Mouse (Mus musculus) embryonic fibroblast, embryonic 13.5 days (primary cell): ENCODE data around the gene Bach2. TPM values are rescaled to one million over a fixed set of nuclear protein-coding genes. Genes with fewer than 3 reads are reported as not detected.

Experiments
- H3K27ac ChIP-seq: 2 replicates; pipeline ENCODE4 v1.5.1; 2012; ENCODE audit warnings: low read length, control low read depth, inconsistent platforms; ENCODE audit not compliant: insufficient read depth
- H3K4me1 ChIP-seq: 2 replicates; pipeline ENCODE4 v1.6.1; 2011; ENCODE audit warnings: low read length; ENCODE audit not compliant: control insufficient read depth, insufficient read depth
- H3K4me3 ChIP-seq: 2 replicates; pipeline ENCODE4 v1.5.1; 2011; ENCODE audit warnings: mild to moderate bottlenecking, control low read depth, low read length; ENCODE audit not compliant: insufficient read depth
- CTCF ChIP-seq: IDR thresholded peaks from 2 replicates; pipeline ENCODE4 v1.5.1; 2011; ENCODE audit warnings: mild to moderate bottlenecking, control low read depth, low read length, moderate library complexity, borderline replicate concordance; ENCODE audit not compliant: insufficient read depth
- POLR2A ChIP-seq: IDR thresholded peaks from 2 replicates; pipeline ENCODE4 v1.6.1; 2011; ENCODE audit warnings: low read depth, mild to moderate bottlenecking, control low read depth, low read length, moderate library complexity
- polyA plus RNA-seq: library from polyadenylated mRNA; stranded (reverse); fragments of >200 nt; gene quantifications from 2 replicates; pipeline ENCODE4 v1.2.4, GENCODE M21; 2011; ENCODE audit warnings: low read depth; ENCODE audit not compliant: missing spikeins, insufficient read length

The Bach2 gene
- polyA plus RNA-seq, 1 experiment = 6.7 TPM

- Histone ChIP-seq H3K27ac (no peak overlapping the region), H3K4me3 (no peak overlapping the region), H3K4me1 (peaks cover 4% of the 10 kb centered on the region; the same call in 1 of the 2 replicates)
- TF ChIP-seq POLR2A (no peak), CTCF (no peak)
Observed at GRCm38 (mm10) chr4:32428738-32429137, 190.1 kb downstream of the Bach2 start.

DNA sequence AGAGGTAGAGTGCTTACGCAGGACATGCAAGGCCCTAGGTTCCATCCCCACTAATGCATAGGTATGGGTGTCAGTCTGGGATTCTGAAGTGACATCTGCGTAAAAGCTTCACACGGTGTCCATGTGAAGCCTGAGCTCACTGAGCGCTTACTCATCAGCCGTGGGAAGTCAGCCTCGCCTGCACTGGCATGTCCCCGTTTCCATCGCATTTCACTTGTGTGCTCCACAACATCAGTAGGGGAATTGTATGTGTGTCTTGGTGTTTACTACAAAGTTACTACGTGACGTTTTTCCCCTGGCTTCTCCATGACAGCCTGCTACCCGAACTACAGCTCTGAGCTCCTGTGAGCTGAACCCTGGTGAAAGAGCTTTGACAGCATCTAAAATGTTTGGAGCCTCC, 191.5 kb downstream of the Bach2 start:
- TF ChIP-seq CTCF = no peak
- Histone ChIP-seq H3K27ac (no peak overlapping the region), H3K4me1 (peaks cover 4% of the 10 kb centered on the region; the same call in 1 of the 2 replicates), H3K4me3 (no peak overlapping the region)

- Histone ChIP-seq H3K4me3 (no peak overlapping the region), H3K4me1 (peaks cover 4% of the 10 kb centered on the region; the same call in 1 of the 2 replicates), H3K27ac (no peak overlapping the region)
- TF ChIP-seq CTCF = no peak
- TF ChIP-seq POLR2A = no peak
Observed at GRCm38 (mm10) chr4:32430981-32431380, 192.4 kb downstream of the Bach2 start.

GRCm38 (mm10) chr4:32432271-32432781, 193.7 kb downstream of the Bach2 start:
- Histone ChIP-seq H3K4me1 (peaks cover 4% of the 10 kb centered on the region; the same call in 1 of the 2 replicates), H3K4me3 (no peak overlapping the region), H3K27ac (no peak overlapping the region)
- TF ChIP-seq POLR2A = no peak
- TF ChIP-seq CTCF = no peak

DNA sequence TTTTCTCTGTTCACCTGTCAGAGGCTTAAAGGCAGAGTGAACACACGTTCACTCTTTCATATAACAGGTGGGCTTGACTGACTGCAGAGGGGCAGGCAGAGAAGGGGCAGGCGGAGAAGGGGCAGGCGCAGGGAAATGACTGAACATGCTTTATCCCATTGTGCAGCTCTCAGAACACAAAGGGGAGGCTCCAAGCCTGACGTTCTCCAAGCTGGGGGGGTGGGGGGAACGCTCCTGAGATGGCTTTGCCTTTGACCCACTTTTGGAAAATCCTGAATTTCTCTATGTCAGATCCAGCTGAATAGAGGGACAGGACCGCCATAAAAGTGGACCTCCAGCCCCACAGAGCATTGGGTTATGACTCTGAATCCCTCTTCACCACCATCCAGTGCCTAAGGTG, 194.3 kb downstream of the Bach2 start:
- no peak overlapping the region for H3K27ac ChIP-seq
- H3K4me3 ChIP-seq = no peak overlapping the region
- no peak for TF ChIP-seq CTCF
- TF ChIP-seq POLR2A = no peak
- peaks cover 4% of the 10 kb centered on the region; the same call in 1 of the 2 replicates for H3K4me1 ChIP-seq

DNA sequence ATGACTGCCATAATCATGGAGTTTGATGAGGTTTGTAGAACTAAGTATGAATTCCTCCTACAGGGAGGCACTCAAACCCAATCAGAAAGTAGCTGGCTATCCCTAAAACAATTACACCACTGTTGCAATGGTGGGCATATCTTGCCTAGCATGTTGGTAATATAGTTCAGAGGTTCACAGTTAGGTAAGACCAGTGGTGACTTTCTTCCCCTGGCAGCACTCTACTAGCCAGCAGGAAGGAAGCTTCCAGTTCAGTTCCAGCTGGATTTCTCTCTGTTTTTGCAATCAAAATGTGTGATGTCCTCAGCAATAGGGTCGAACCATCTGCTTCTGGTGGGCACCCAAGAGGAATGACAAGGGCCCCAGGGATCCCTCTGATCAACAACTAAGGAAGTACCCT, 196.0 kb downstream of the Bach2 start:
- peaks cover 4% of the 10 kb centered on the region; the same call in 1 of the 2 replicates for H3K4me1 ChIP-seq
- no peak overlapping the region for H3K4me3 ChIP-seq
- TF ChIP-seq POLR2A (no peak), CTCF (no peak)
- H3K27ac ChIP-seq = no peak overlapping the region

DNA sequence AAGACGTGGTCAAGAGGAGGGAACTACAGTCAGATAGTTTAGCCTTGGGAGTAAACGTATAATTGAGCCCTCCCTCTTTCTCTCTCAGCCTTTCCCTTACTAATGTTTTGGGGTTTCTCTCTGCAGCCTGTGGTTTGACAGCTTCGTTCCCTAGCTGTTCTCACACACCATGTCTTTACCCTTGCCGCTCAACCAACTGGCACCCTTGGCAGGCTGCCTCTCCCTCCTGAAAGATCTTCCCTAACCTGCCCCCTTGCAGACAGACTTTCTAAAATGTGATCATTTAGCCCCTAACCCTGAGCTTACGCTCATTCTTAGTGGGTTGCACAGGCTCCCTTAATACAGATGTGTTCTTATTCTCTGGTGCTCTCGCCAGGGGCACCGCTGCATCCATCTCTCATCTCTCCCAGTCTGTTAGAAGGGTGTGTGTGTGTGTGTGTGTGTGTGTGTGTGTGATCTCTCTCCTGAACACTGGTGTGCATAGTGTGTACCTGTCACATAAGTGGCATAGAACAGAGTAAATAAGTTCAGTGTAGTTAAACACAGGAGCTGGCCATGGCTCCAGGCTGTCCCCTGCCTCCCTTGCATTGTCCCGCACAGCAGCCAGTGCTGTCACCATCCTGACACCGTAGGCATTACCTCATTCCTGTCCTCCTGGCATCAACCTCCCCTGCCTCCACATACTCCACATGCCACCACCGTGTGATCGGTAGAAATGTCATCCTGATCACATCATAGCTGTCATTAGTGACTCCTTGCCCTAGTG, 201.6 kb downstream of the Bach2 start:
- TF ChIP-seq CTCF (no peak), POLR2A (no peak)
- Histone ChIP-seq H3K4me1 (no peaks in the 10 kb centered on the region), H3K27ac (no peak overlapping the region), H3K4me3 (no peak overlapping the region)

- no peaks in the 10 kb centered on the region for H3K4me1 ChIP-seq
- TF ChIP-seq CTCF (no peak), POLR2A (no peak)
- no peak overlapping the region for H3K4me3 ChIP-seq
- no peak overlapping the region for H3K27ac ChIP-seq
Observed at GRCm38 (mm10) chr4:32440740-32441072, 202.1 kb downstream of the Bach2 start.

DNA sequence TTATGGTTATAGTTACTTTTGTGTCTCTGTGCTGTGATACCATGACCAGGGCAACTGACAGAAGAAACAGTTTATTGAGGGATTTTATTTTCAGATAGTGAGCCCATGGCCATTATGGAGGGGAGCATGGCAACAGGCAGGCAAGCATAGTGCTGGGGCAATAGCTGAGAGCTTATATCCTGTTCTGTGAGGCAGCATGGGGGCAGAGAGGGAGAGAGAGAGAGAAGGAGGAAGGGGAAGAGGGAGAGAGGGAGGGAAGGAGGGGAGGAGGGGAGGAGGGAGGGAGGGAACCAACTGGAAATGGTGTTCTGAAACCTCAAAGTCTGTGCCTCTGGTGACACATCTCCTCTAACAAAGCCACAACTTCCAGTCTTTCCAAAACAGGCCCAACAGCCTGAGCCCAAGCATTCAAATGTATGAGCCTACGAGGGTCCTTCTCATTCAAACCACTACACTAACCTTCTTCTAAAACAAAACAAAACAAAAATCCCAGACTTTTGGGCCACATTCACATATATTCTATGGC, 206.1 kb downstream of the Bach2 start:
- H3K27ac ChIP-seq = no peak overlapping the region
- no peaks in the 10 kb centered on the region for H3K4me1 ChIP-seq
- H3K4me3 ChIP-seq = no peak overlapping the region
- TF ChIP-seq CTCF (no peak), POLR2A (no peak)

GRCm38 (mm10) chr4:32447850-32448249, 209.2 kb downstream of the Bach2 start:
- Histone ChIP-seq H3K27ac (no peak overlapping the region), H3K4me3 (no peak overlapping the region)
- no peak for TF ChIP-seq POLR2A
- TF ChIP-seq CTCF = no peak

More at GRCm38 (mm10) chr4:32447850-32448249, 209.2 kb downstream of the Bach2 start:
- H3K4me1 ChIP-seq = no peaks in the 10 kb centered on the region
